Mouse (Mus musculus) liver, postnatal 0 days (tissue): Measurements from ENCODE around the gene 1110059G10Rik. TPM values are rescaled to one million over a fixed set of nuclear protein-coding genes. Genes with fewer than 3 reads are reported as not detected.
A peak's percentile ranks its signal among the peaks of the same experiment; 100 is the strongest.

ENCODE experiments used
- ATAC-seq: fragments of 200-750 bp; cut with Nextera tagmentation; 2 replicates; pipeline ENCODE4 v1.8.0; 2017; ENCODE audit warnings: mild to moderate bottlenecking, moderate library complexity
- DNase-seq: peaks from one replicate; pipeline ENCODE4 v3.0.0-alpha.2; 2016
- H3K27ac ChIP-seq: fragments of 300-500 bp; sonication (generic); 2 replicates; pipeline ENCODE4 v1.5.1; 2014; ENCODE audit warnings: antibody characterized with exemption, moderate library complexity, mild to moderate bottlenecking, low read depth
- H3K27me3 ChIP-seq: fragments of 300-500 bp; sonication (generic); 2 replicates; pipeline ENCODE4 v1.6.1; 2014; ENCODE audit warnings: low read length, control low read depth, mixed read lengths; ENCODE audit not compliant: insufficient read depth
- H3K36me3 ChIP-seq: fragments of 300-500 bp; sonication (generic); replicated peaks from 2 replicates; pipeline ENCODE4 v1.6.1; 2014; ENCODE audit warnings: mild to moderate bottlenecking, control low read depth, low read length, moderate library complexity, mixed read lengths; ENCODE audit not compliant: insufficient read depth
- H3K4me1 ChIP-seq: fragments of 300-500 bp; sonication (generic); 2 replicates; pipeline ENCODE4 v1.6.1; 2014; ENCODE audit warnings: antibody characterized with exemption, mild to moderate bottlenecking, control low read depth; ENCODE audit not compliant: insufficient read depth
- H3K4me2 ChIP-seq: fragments of 300-500 bp; sonication (generic); 2 replicates; pipeline ENCODE4 v1.6.1; 2014; ENCODE audit warnings: low read depth, mild to moderate bottlenecking, low read length, moderate library complexity, mixed read lengths
- H3K4me3 ChIP-seq: fragments of 300-500 bp; sonication (generic); 2 replicates; pipeline ENCODE4 v1.5.1; 2014; ENCODE audit warnings: low read depth, low read length
- H3K9ac ChIP-seq: fragments of 300-500 bp; sonication (generic); replicated peaks from 2 replicates; pipeline ENCODE4 v1.6.1; 2014; ENCODE audit warnings: mild to moderate bottlenecking, moderate library complexity
- H3K9me3 ChIP-seq: fragments of 300-500 bp; sonication (generic); 2 replicates; pipeline ENCODE4 v1.6.1; 2016; ENCODE audit warnings: mild to moderate bottlenecking, control low read depth, low read length, mixed read lengths
- CTCF ChIP-seq: sonication (generic); IDR thresholded peaks from 2 replicates; pipeline ENCODE4 v1.5.1; 2016; ENCODE audit warnings: antibody characterized with exemption, low read depth
- EP300 ChIP-seq: IDR thresholded peaks from 2 replicates; pipeline ENCODE4 v1.6.1; 2016; ENCODE audit warnings: antibody characterized with exemption, low read depth, mild to moderate bottlenecking
- WGBS: fragments of 180-500 bp; shearing (Covaris S2); extraction: QIAGEN DNeasy Blood & Tissue Kit; methylation state at CpG from one replicate; pipeline ENCODE4 v1.1.7; 2014; ENCODE audit not compliant: insufficient replicate concordance; 5-methylcytosine and 5-hydroxymethylcytosine counted together
- polyA plus RNA-seq: library from polyadenylated mRNA; unstranded; fragments of >200 nt; fragmentation: Nextera tagmentation; extraction: Ambion mirVana; gene quantifications from 2 replicates; pipeline ENCODE4 v1.2.1, GENCODE M21; 2015

Gene 1110059G10Rik
- 18.7 and 20.6 TPM in 2 replicates for polyA plus RNA-seq

- TF ChIP-seq CTCF (peak; percentile 36), EP300 (0 out of 2 replicates have a peak, but pooled peaks have one; percentile 16)
- Histone ChIP-seq H3K27ac (peak within 1 kb of the TSS; percentile 90), H3K4me1 (peaks cover 6% of the 10 kb centered on the region), H3K9me3 (no peaks in the 10 kb centered on the region), H3K4me2 (peak within 1 kb of the TSS; percentile 80), H3K4me3 (peak within 1 kb of the TSS; percentile 99), H3K36me3 (peaks cover 2% of the 10 kb centered on the region), H3K27me3 (no peaks in the 10 kb centered on the region), H3K9ac (peak within 1 kb of the TSS; percentile 97)
- DNase-seq: peak; percentile 95
- ATAC-seq: peak; percentile 97
- under 1% methylated on average over 64 of the region's 64 CpGs for WGBS
These were observed at the start of gene 1110059G10Rik, which contains the start of gene Kif15 for GRCm38 (mm10) chr9:122950643-122951475. Gene 1110059G10Rik (minus strand): TSS chr9:122951000. Gene Kif15 (plus strand): TSS chr9:122951046.

DNA sequence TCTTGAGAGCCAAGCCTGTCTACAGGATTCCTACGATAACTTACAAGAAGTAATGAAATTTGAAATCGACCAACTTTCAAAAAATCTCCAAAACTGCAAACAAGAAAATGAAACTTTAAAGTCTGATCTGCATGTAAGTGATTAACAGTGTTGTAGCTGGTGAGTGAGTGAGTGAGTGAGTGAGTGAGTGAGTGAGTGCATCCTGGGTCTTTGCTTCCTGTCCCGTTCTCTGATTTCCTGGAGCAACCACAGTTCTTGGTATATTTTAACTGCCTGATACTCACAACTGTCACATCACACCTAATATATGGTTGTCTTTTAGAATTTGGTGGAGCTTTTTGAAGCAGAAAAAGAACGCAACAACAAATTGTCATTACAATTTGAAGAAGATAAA, 48.4 kb upstream of the 1110059G10Rik start:
- H3K27ac ChIP-seq: no peak overlapping the region
- peaks cover 73% of the 10 kb centered on the region for H3K36me3 ChIP-seq
- no peak overlapping the region for H3K4me3 ChIP-seq
- no peak for ATAC-seq
- no peak overlapping the region for H3K4me2 ChIP-seq
- H3K4me1 ChIP-seq: no peaks in the 10 kb centered on the region
- DNase-seq: no peak
- no peaks in the 10 kb centered on the region for H3K27me3 ChIP-seq
- WGBS: 86% methylated on average over 4 of the region's 4 CpGs
- TF ChIP-seq EP300: no peak
- no peak for TF ChIP-seq CTCF
- H3K9me3 ChIP-seq: no peaks in the 10 kb centered on the region
- no peak overlapping the region for H3K9ac ChIP-seq

DNA sequence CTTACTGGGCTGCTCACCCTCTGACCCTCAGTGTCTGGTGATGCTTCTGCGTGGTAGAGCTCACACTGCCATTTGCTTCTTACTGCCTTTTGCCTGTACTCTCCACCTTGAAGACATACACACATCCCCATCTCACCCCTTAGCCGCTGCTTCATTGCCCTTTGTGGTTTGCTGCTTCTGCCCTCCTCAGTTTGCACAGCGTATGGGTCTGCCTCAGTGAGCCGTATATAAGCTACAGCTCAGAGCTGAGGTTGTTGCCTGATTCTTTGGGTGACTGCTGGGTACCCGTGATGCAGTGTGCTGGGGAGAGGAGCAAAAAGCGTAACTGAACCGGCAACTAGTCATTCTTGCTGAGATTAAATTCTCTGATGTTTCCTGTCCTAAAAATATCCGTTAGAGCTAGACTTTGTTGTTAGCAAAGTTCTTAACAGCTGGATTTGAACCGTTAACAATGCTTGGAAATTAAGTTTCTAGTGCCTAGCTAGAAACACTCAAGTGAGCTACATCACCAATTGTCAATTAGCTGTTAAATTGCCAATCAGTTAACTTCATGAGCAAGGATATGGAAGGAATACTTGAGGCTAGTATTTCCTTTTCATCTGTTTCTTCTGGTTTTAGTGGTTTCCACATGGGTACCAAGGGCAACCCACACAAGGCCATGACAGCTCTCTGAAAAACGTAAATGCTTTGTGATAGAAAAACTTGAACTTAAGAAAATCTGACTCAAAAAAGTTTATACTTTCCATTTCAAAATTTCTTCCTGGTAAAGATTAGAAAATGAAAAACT, 47.8 kb upstream of the 1110059G10Rik start:
- H3K27me3 ChIP-seq: no peaks in the 10 kb centered on the region
- ATAC-seq: no peak
- H3K9ac ChIP-seq: no peak overlapping the region
- H3K9me3 ChIP-seq: no peaks in the 10 kb centered on the region
- no peaks in the 10 kb centered on the region for H3K4me1 ChIP-seq
- WGBS: 68% methylated on average over 10 of the region's 10 CpGs
- H3K27ac ChIP-seq: no peak overlapping the region
- no peak overlapping the region for H3K4me2 ChIP-seq
- TF ChIP-seq EP300 (no peak), CTCF (no peak)
- peaks cover 67% of the 10 kb centered on the region for H3K36me3 ChIP-seq
- no peak for DNase-seq
- no peak overlapping the region for H3K4me3 ChIP-seq

DNA sequence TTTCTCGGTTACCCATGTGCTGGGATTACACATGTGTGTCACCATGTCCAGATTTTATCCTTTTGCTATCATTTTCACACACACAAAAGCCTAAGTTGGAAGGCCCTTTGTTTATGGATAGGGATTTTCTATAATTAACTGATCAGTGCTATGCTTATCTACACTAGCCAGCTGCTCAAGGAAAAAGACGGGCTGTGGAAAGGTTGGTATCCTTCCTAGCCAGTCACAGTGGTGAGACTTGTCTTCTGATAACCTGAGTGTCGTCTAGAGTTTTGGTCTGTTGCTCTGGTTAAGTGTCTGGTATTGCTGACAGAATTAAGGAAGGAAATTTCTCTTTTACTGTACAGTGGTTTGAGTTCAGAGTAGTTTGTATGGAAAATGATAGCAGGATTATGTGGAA, 21.9 kb downstream of the 1110059G10Rik start:
- no peak overlapping the region for H3K9ac ChIP-seq
- no peak overlapping the region for H3K4me3 ChIP-seq
- no peaks in the 10 kb centered on the region for H3K27me3 ChIP-seq
- TF ChIP-seq EP300: no peak
- TF ChIP-seq CTCF: no peak
- peaks cover 33% of the 10 kb centered on the region for H3K36me3 ChIP-seq
- WGBS: 68% methylated on average over 3 of the region's 3 CpGs
- H3K9me3 ChIP-seq: no peaks in the 10 kb centered on the region; the same call in 1 of the 2 replicates
- DNase-seq (no peak), ATAC-seq (no peak)
- no peak overlapping the region for H3K4me2 ChIP-seq
- no peaks in the 10 kb centered on the region for H3K4me1 ChIP-seq
- H3K27ac ChIP-seq: no peak overlapping the region

GRCm38 (mm10) chr9:122922936-122923381, 27.8 kb downstream of the 1110059G10Rik start, which contains the start of gene Zfp105:
Gene Zfp105 (plus strand): TSS chr9:122923072.
- peak within 1 kb of the TSS; percentile 71 for H3K9ac ChIP-seq
- 0 out of 2 replicates have a peak, but pooled peaks cover 4% of the 10 kb centered on the region for H3K4me1 ChIP-seq
- peak; percentile 63 for DNase-seq
- H3K9me3 ChIP-seq: no peaks in the 10 kb centered on the region
- TF ChIP-seq EP300 (no peak), CTCF (no peak)
- 2% methylated on average over 41 of the region's 43 CpGs for WGBS
- H3K4me3 ChIP-seq: peak within 1 kb of the TSS; percentile 56
- H3K4me2 ChIP-seq: peak within 1 kb of the TSS; percentile 80
- peak; percentile 87 for ATAC-seq
- H3K36me3 ChIP-seq: peaks cover 9% of the 10 kb centered on the region; the same call in 1 of the 2 replicates
- 0 out of 2 replicates have a peak within 1 kb of the TSS, but pooled peaks have one; percentile 37 for H3K27ac ChIP-seq
- H3K27me3 ChIP-seq: no peaks in the 10 kb centered on the region
